Mouse (Mus musculus) megakaryocyte, embryonic 14.5 days (primary cell): ENCODE measurements at regions not wholly inside any gene's neighbourhood (a gene's known extent, or its start where the extent isn't known, plus 50 kb on each side); places are given as distances from the start of the nearest gene placed in this dataset.

Experiments
- FLI1 ChIP-seq: IDR thresholded peaks from 2 replicates; pipeline ENCODE4 v1.6.1; 2012; ENCODE audit warnings: low read length, inconsistent platforms, mixed read lengths
- GATA1 ChIP-seq: IDR thresholded peaks from 3 replicates; pipeline ENCODE4 v1.6.1; 2012; ENCODE audit warnings: mixed read lengths, low read length, inconsistent platforms, borderline replicate concordance

- TF ChIP-seq GATA1 (no peak), FLI1 (no peak)
These were observed 413.7 kb upstream of the Mgmt start for GRCm38 (mm10) chr7:136480641-136481202.
